Mouse (Mus musculus) heart, postnatal 0 days (tissue): ENCODE measurements at regions not wholly inside any gene's neighbourhood (a gene's known extent, or its start where the extent isn't known, plus 50 kb on each side); places are given as distances from the start of the nearest gene placed in this dataset.

Source experiments
- CTCF ChIP-seq: IDR thresholded peaks from 2 replicates; pipeline ENCODE4 v1.5.1; 2016; ENCODE audit warnings: antibody characterized with exemption, control low read depth, low read depth
- EP300 ChIP-seq: IDR thresholded peaks from 2 replicates; pipeline ENCODE4 v1.6.1; 2016; ENCODE audit warnings: antibody characterized with exemption, low read depth

DNA sequence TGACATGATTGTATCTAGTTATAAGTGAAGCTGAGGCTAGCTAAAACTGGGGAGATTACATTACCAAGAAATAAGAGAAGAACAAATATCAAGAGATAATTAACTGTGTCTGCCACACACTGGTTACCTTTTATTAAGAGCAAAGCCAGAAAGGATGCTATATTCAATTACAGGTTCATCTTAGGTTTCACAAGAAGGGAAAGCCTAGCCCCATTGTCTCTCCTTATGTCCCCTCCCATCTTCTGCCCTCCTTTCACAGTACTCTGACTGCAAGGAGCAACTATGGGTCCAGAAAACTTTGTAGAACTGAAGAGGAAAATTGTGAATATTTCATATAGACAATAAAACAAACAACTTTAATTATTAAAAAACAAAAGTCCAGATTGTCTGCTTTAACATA lies 68.8 kb downstream of the H2al1n start:
- TF ChIP-seq CTCF: no peak
- no peak for TF ChIP-seq EP300
